Mouse (Mus musculus) liver, embryonic 15.5 days (tissue): ENCODE measurements at regions not wholly inside any gene's neighbourhood (a gene's known extent, or its start where the extent isn't known, plus 50 kb on each side); places are given as distances from the start of the nearest gene placed in this dataset.

Experiments used
- ATAC-seq: fragments of 200-750 bp; cut with Nextera tagmentation; 2 replicates; pipeline ENCODE4 v1.8.0; 2017; ENCODE audit warnings: moderate number of reproducible peaks, mild to moderate bottlenecking, moderate library complexity; ENCODE audit not compliant: insufficient read depth
- H3K27ac ChIP-seq: fragments of 300-500 bp; sonication (generic); replicated peaks from 2 replicates; pipeline ENCODE4 v1.5.1; 2015; ENCODE audit warnings: mild to moderate bottlenecking, inconsistent platforms
- H3K27me3 ChIP-seq: fragments of 300-500 bp; sonication (generic); 2 replicates; pipeline ENCODE4 v1.6.1; 2015; ENCODE audit warnings: mild to moderate bottlenecking, inconsistent platforms
- H3K36me3 ChIP-seq: fragments of 300-500 bp; sonication (generic); replicated peaks from 2 replicates; pipeline ENCODE4 v1.6.1; 2015; ENCODE audit warnings: moderate library complexity, mild to moderate bottlenecking, inconsistent platforms
- H3K4me1 ChIP-seq: fragments of 300-500 bp; sonication (generic); replicated peaks from 2 replicates; pipeline ENCODE4 v1.6.1; 2015; ENCODE audit warnings: inconsistent platforms
- H3K4me2 ChIP-seq: fragments of 300-500 bp; sonication (generic); 2 replicates; pipeline ENCODE4 v1.6.1; 2015; ENCODE audit warnings: moderate library complexity, mild to moderate bottlenecking, inconsistent platforms
- H3K4me3 ChIP-seq: fragments of 300-500 bp; sonication (generic); replicated peaks from 2 replicates; pipeline ENCODE4 v1.5.1; 2015; ENCODE audit warnings: mild to moderate bottlenecking, inconsistent platforms
- H3K9ac ChIP-seq: fragments of 300-500 bp; sonication (generic); 2 replicates; pipeline ENCODE4 v1.6.1; 2015; ENCODE audit warnings: moderate library complexity, mild to moderate bottlenecking, inconsistent platforms
- H3K9me3 ChIP-seq: fragments of 300-500 bp; sonication (generic); replicated peaks from 2 replicates; pipeline ENCODE4 v1.6.1; 2016; ENCODE audit warnings: inconsistent platforms
- WGBS: fragments of 180-500 bp; shearing (Covaris S2); methylation state at CpG from one replicate; pipeline ENCODE4 v1.1.7; 2015; ENCODE audit warnings: mixed read lengths; ENCODE audit not compliant: insufficient replicate concordance; 5-methylcytosine and 5-hydroxymethylcytosine counted together

GRCm38 (mm10) chr13:102521427-102521826, 171.9 kb upstream of the Cd180 start:
- Histone ChIP-seq H3K36me3 (no peaks in the 10 kb centered on the region), H3K9ac (no peak overlapping the region), H3K27me3 (no peaks in the 10 kb centered on the region), H3K4me3 (no peak overlapping the region), H3K27ac (no peak overlapping the region), H3K4me2 (no peak overlapping the region), H3K4me1 (no peaks in the 10 kb centered on the region), H3K9me3 (no peaks in the 10 kb centered on the region)
- no peak for ATAC-seq
- 37% methylated on average over 1 of the region's 1 CpGs for WGBS

GRCm38 (mm10) chr13:102522080-102522479, 171.3 kb upstream of the Cd180 start:
- H3K36me3 ChIP-seq: no peaks in the 10 kb centered on the region
- 44% methylated on average over 1 of the region's 1 CpGs for WGBS
- H3K4me1 ChIP-seq: no peaks in the 10 kb centered on the region
- no peaks in the 10 kb centered on the region for H3K27me3 ChIP-seq
- H3K27ac ChIP-seq: no peak overlapping the region
- no peak overlapping the region for H3K4me3 ChIP-seq
- no peaks in the 10 kb centered on the region for H3K9me3 ChIP-seq
- no peak overlapping the region for H3K4me2 ChIP-seq
- no peak overlapping the region for H3K9ac ChIP-seq
- ATAC-seq: no peak

GRCm38 (mm10) chr13:102526621-102527140, 166.7 kb upstream of the Cd180 start:
- Histone ChIP-seq H3K27me3 (no peaks in the 10 kb centered on the region), H3K4me2 (no peak overlapping the region), H3K27ac (no peak overlapping the region), H3K4me1 (no peaks in the 10 kb centered on the region), H3K9me3 (no peaks in the 10 kb centered on the region), H3K4me3 (no peak overlapping the region), H3K9ac (no peak overlapping the region), H3K36me3 (no peaks in the 10 kb centered on the region)
- 62% methylated on average over 11 of the region's 11 CpGs for WGBS
- ATAC-seq: no peak

GRCm38 (mm10) chr13:102533784-102534183, 159.6 kb upstream of the Cd180 start:
- peaks cover 11% of the 10 kb centered on the region for H3K27me3 ChIP-seq
- H3K36me3 ChIP-seq: no peaks in the 10 kb centered on the region
- no peak overlapping the region for H3K27ac ChIP-seq
- no peak for ATAC-seq
- no peak overlapping the region for H3K4me2 ChIP-seq
- no peaks in the 10 kb centered on the region for H3K4me1 ChIP-seq
- no peak overlapping the region for H3K4me3 ChIP-seq
- H3K9me3 ChIP-seq: no peaks in the 10 kb centered on the region
- no peak overlapping the region for H3K9ac ChIP-seq
- WGBS: 29% methylated on average over 4 of the region's 4 CpGs

GRCm38 (mm10) chr13:102537424-102538242, 155.7 kb upstream of the Cd180 start:
- no peaks in the 10 kb centered on the region for H3K36me3 ChIP-seq
- no peak overlapping the region for H3K9ac ChIP-seq
- H3K27me3 ChIP-seq: peaks cover 11% of the 10 kb centered on the region
- WGBS: 8% methylated on average over 19 of the region's 19 CpGs
- no peaks in the 10 kb centered on the region for H3K9me3 ChIP-seq
- H3K4me1 ChIP-seq: no peaks in the 10 kb centered on the region
- no peak overlapping the region for H3K4me3 ChIP-seq
- 0 out of 2 replicates have a peak overlapping the region, but pooled peaks have one; percentile 7 for H3K4me2 ChIP-seq
- no peak for ATAC-seq
- no peak overlapping the region for H3K27ac ChIP-seq

GRCm38 (mm10) chr13:102540436-102540835, 152.9 kb upstream of the Cd180 start:
- no peaks in the 10 kb centered on the region for H3K4me1 ChIP-seq
- no peaks in the 10 kb centered on the region for H3K36me3 ChIP-seq
- no peak overlapping the region for H3K4me3 ChIP-seq
- H3K27me3 ChIP-seq: peaks cover 11% of the 10 kb centered on the region
- H3K27ac ChIP-seq: no peak overlapping the region
- H3K9ac ChIP-seq: no peak overlapping the region
- WGBS: 59% methylated on average over 4 of the region's 4 CpGs
- H3K9me3 ChIP-seq: no peaks in the 10 kb centered on the region
- no peak for ATAC-seq
- no peak overlapping the region for H3K4me2 ChIP-seq

- H3K27me3 ChIP-seq: no peaks in the 10 kb centered on the region
- ATAC-seq: no peak
- no peak overlapping the region for H3K9ac ChIP-seq
- no peak overlapping the region for H3K4me3 ChIP-seq
- no peaks in the 10 kb centered on the region for H3K36me3 ChIP-seq
- WGBS: 60% methylated on average over 5 of the region's 5 CpGs
- H3K4me2 ChIP-seq: no peak overlapping the region
- no peaks in the 10 kb centered on the region for H3K9me3 ChIP-seq
- H3K4me1 ChIP-seq: no peaks in the 10 kb centered on the region
- H3K27ac ChIP-seq: no peak overlapping the region
Observed at GRCm38 (mm10) chr13:102544359-102545165, 148.8 kb upstream of the Cd180 start.

- no peak overlapping the region for H3K9ac ChIP-seq
- no peaks in the 10 kb centered on the region for H3K4me1 ChIP-seq
- H3K4me3 ChIP-seq: no peak overlapping the region
- no peak for ATAC-seq
- H3K9me3 ChIP-seq: no peaks in the 10 kb centered on the region
- no peak overlapping the region for H3K4me2 ChIP-seq
- H3K27ac ChIP-seq: no peak overlapping the region
- no peaks in the 10 kb centered on the region for H3K36me3 ChIP-seq
- no peaks in the 10 kb centered on the region for H3K27me3 ChIP-seq
- WGBS: 61% methylated on average over 17 of the region's 17 CpGs
Observed at GRCm38 (mm10) chr13:102545845-102546615, 147.3 kb upstream of the Cd180 start.

GRCm38 (mm10) chr13:102548252-102548651, 145.1 kb upstream of the Cd180 start:
- H3K9ac ChIP-seq: no peak overlapping the region
- H3K27me3 ChIP-seq: no peaks in the 10 kb centered on the region
- no peak overlapping the region for H3K27ac ChIP-seq
- H3K9me3 ChIP-seq: no peaks in the 10 kb centered on the region
- no peak for ATAC-seq
- H3K4me2 ChIP-seq: no peak overlapping the region
- H3K4me3 ChIP-seq: no peak overlapping the region
- H3K36me3 ChIP-seq: no peaks in the 10 kb centered on the region
- H3K4me1 ChIP-seq: no peaks in the 10 kb centered on the region
- 46% methylated on average over 6 of the region's 6 CpGs for WGBS

GRCm38 (mm10) chr13:102566846-102567572, 126.3 kb upstream of the Cd180 start:
- Histone ChIP-seq H3K9ac (no peak overlapping the region), H3K4me3 (no peak overlapping the region), H3K9me3 (no peaks in the 10 kb centered on the region), H3K4me1 (no peaks in the 10 kb centered on the region), H3K27me3 (no peaks in the 10 kb centered on the region), H3K36me3 (no peaks in the 10 kb centered on the region), H3K4me2 (no peak overlapping the region), H3K27ac (no peak overlapping the region)
- 50% methylated on average over 3 of the region's 3 CpGs for WGBS
- ATAC-seq: no peak
